Mouse (Mus musculus) T-helper 1 cell (primary cell): ENCODE data around the gene Impdh2.
"Not testable (repeated sequence)": the region's sequence is repeated elsewhere in the genome, so short reads cannot be mapped to it uniquely, and the experiment has no call there.

Experiments
- in situ Hi-C: fragments of 300-600 bp; cut with MboI, MseI; formaldehyde crosslinking; loops from one replicate; pipeline ENCODE4 v1.15.1; 2025; ENCODE audit warnings: high pct_unique_total_duplicates

Gene Impdh2

GRCm38 (mm10) chr9:108600011-108600410 is 39.9 kb downstream of the Impdh2 start:
- in situ Hi-C loops, result no loop called here

- in situ Hi-C loops, result no loop called here
Measured at GRCm38 (mm10) chr9:108601986-108602385, 41.9 kb downstream of the Impdh2 start.

- in situ Hi-C loops, result not testable (repeated sequence)
Measured at GRCm38 (mm10) chr9:108607929-108608328, 47.8 kb downstream of the Impdh2 start.

- in situ Hi-C loops, result no loop called here
Measured at GRCm38 (mm10) chr9:108608889-108609288, 48.8 kb downstream of the Impdh2 start.

- in situ Hi-C loops, result no loop called here
Measured at GRCm38 (mm10) chr9:108611488-108611887, 51.4 kb downstream of the Impdh2 start.
